Mouse (Mus musculus) MEL (cell line): ENCODE results near the gene Rnf157. TPM values are rescaled to one million over a fixed set of nuclear protein-coding genes. Genes with fewer than 3 reads are reported as not detected.

Experiments
- DNase-seq: peaks from one replicate; pipeline ENCODE4 v3.0.0; 2011; ENCODE audit warnings: low read depth, low spot score
- H3K27ac ChIP-seq: 2 replicates; pipeline ENCODE4 v1.5.1; 2012; ENCODE audit warnings: low read depth, mild to moderate bottlenecking, control low read depth, low read length, moderate library complexity; ENCODE audit not compliant: control insufficient read depth
- H3K27me3 ChIP-seq, 2 experiments: fragments of 150-350 bp in 1 of 2; sonication (generic) in 1 of 2; 2 replicates each; pipeline ENCODE4 v1.6.1; 2012; ENCODE audit warnings: low read length in 2 of 2, mild to moderate bottlenecking in 2 of 2, improper control_type of control experiment in 1 of 2, moderate library complexity in 1 of 2; ENCODE audit not compliant: insufficient read depth in 2 of 2, control insufficient read depth in 1 of 2
- H3K36me3 ChIP-seq, 2 experiments: 2 replicates each; pipeline ENCODE4 v1.6.1; 2012 to 2014; ENCODE audit warnings: low read length in 2 of 2, improper control_type of control experiment in 1 of 2, inconsistent platforms in 1 of 2, mild to moderate bottlenecking in 1 of 2; ENCODE audit not compliant: insufficient read depth in 2 of 2, control insufficient read depth in 1 of 2
- H3K4me1 ChIP-seq, 2 experiments: fragments of 150-350 bp in 1 of 2; sonication (generic) in 1 of 2; 2 replicates each; pipeline ENCODE4 v1.6.1; 2012; ENCODE audit warnings: low read length in 2 of 2, improper control_type of control experiment in 1 of 2, mild to moderate bottlenecking in 1 of 2; ENCODE audit not compliant: insufficient read depth in 2 of 2, control insufficient read depth in 1 of 2
- H3K4me3 ChIP-seq, 2 experiments: fragments of 150-350 bp in 1 of 2; sonication (generic) in 1 of 2; 2 replicates each; pipeline ENCODE4 v1.5.1; 2012; ENCODE audit warnings: low read depth in 2 of 2, low read length in 2 of 2, mild to moderate bottlenecking in 2 of 2, moderate library complexity in 2 of 2, control low read depth in 1 of 2, improper control_type of control experiment in 1 of 2; ENCODE audit not compliant: control insufficient read depth in 1 of 2, insufficient read depth in 1 of 2
- H3K79me2 ChIP-seq: 2 replicates; pipeline ENCODE4 v1.6.1; 2012; ENCODE audit warnings: mild to moderate bottlenecking, low read length, moderate library complexity; ENCODE audit not compliant: control insufficient read depth, poor library complexity, insufficient read depth
- H3K9ac ChIP-seq: 2 replicates; pipeline ENCODE4 v1.6.1; 2012; ENCODE audit warnings: low read depth, mild to moderate bottlenecking, control low read depth, low read length, moderate library complexity; ENCODE audit not compliant: control insufficient read depth, poor library complexity, severe bottlenecking
- H3K9me3 ChIP-seq: fragments of 150-350 bp; sonication (generic); replicated peaks from 2 replicates; pipeline ENCODE4 v1.6.1; 2012; ENCODE audit warnings: mild to moderate bottlenecking, low read length, improper control_type of control experiment, moderate library complexity; ENCODE audit not compliant: insufficient read depth
- CHD1 ChIP-seq: IDR thresholded peaks from 2 replicates; pipeline ENCODE4 v1.6.1; 2012; ENCODE audit warnings: low read depth, mild to moderate bottlenecking, inconsistent platforms, low read length, improper control_type of control experiment
- CHD2 ChIP-seq: IDR thresholded peaks from 2 replicates; pipeline ENCODE4 v1.6.1; 2011; ENCODE audit warnings: low read length, improper control_type of control experiment
- ELF1 ChIP-seq: IDR thresholded peaks from 2 replicates; pipeline ENCODE4 v1.6.1; 2014; ENCODE audit warnings: low read depth, mild to moderate bottlenecking, inconsistent platforms, low read length, improper control_type of control experiment, moderate library complexity
- JUND ChIP-seq: IDR thresholded peaks from 2 replicates; pipeline ENCODE4 v1.6.1; 2011; ENCODE audit warnings: low read depth, mild to moderate bottlenecking, improper control_type of control experiment, low read length
- MAX ChIP-seq: IDR thresholded peaks from 2 replicates; pipeline ENCODE4 v1.6.1; 2011; ENCODE audit warnings: low read length, improper control_type of control experiment
- MAZ ChIP-seq: IDR thresholded peaks from 2 replicates; pipeline ENCODE4 v1.6.1; 2012; ENCODE audit warnings: low read depth, mild to moderate bottlenecking, inconsistent platforms, low read length, improper control_type of control experiment
- MEF2A ChIP-seq: IDR thresholded peaks from 2 replicates; pipeline ENCODE4 v1.6.1; 2014; ENCODE audit warnings: low read depth, mild to moderate bottlenecking, inconsistent platforms, low read length, improper control_type of control experiment; ENCODE audit not compliant: poor library complexity, insufficient replicate concordance, severe bottlenecking; ENCODE audit errors: extremely low read depth
- MXI1 ChIP-seq: IDR thresholded peaks from 2 replicates; pipeline ENCODE4 v1.6.1; 2011; ENCODE audit warnings: mild to moderate bottlenecking, low read depth, low read length, improper control_type of control experiment
- POLR2AphosphoS5 ChIP-seq: IDR thresholded peaks from 2 replicates; pipeline ENCODE4 v1.6.1; 2012; ENCODE audit warnings: low read depth, borderline replicate concordance, mild to moderate bottlenecking, inconsistent platforms, low read length, moderate library complexity, mixed read lengths
- SMC3 ChIP-seq: IDR thresholded peaks from 2 replicates; pipeline ENCODE4 v1.6.1; 2011; ENCODE audit warnings: low read depth, low read length, improper control_type of control experiment
- UBTF ChIP-seq: IDR thresholded peaks from 2 replicates; pipeline ENCODE4 v1.6.1; 2012; ENCODE audit warnings: low read depth, mild to moderate bottlenecking, inconsistent platforms, low read length, improper control_type of control experiment, moderate library complexity, borderline replicate concordance; ENCODE audit not compliant: insufficient read depth
- USF1 ChIP-seq: IDR thresholded peaks from 2 replicates; pipeline ENCODE4 v1.6.1; 2014; ENCODE audit warnings: low read depth, mild to moderate bottlenecking, inconsistent platforms, low read length, improper control_type of control experiment, moderate library complexity
- USF2 ChIP-seq, 2 experiments: IDR thresholded peaks; 2 replicates each; pipeline ENCODE4 v1.6.1; 2011 to 2012; ENCODE audit warnings: improper control_type of control experiment in 2 of 2, low read length in 2 of 2, borderline replicate concordance in 1 of 2, inconsistent platforms in 1 of 2, low read depth in 1 of 2, mild to moderate bottlenecking in 1 of 2; ENCODE audit not compliant: insufficient read depth in 1 of 2
- ZNF384 ChIP-seq: IDR thresholded peaks from 2 replicates; pipeline ENCODE4 v1.6.1; 2012; ENCODE audit warnings: low read depth, mild to moderate bottlenecking, inconsistent platforms, low read length, improper control_type of control experiment
- polyA plus RNA-seq, 2 experiments: library from polyadenylated mRNA; stranded (reverse) in 1 of 2; unstranded in 1 of 2; fragments of >175 nt in 1 of 2; fragments of >200 nt in 1 of 2; gene quantifications; 2 replicates each; pipeline versions ENCODE4 v1.2.1 to v1.2.4; 2012; ENCODE audit warnings: low replicate concordance in 2 of 2, low read depth in 1 of 2; ENCODE audit not compliant: insufficient read length in 2 of 2, insufficient read depth in 1 of 2, missing spikeins in 1 of 2
- total RNA-seq: library from RNA; depleted of rRNA; stranded (reverse); fragments of 300-350 nt; gene quantifications from 2 replicates; pipeline ENCODE4 v1.2.3, GENCODE M21; 2012

Gene Rnf157
- total and polyA plus RNA-seq, 3 experiments: 7.5 to 10.9 TPM; not detected in 1

DNA sequence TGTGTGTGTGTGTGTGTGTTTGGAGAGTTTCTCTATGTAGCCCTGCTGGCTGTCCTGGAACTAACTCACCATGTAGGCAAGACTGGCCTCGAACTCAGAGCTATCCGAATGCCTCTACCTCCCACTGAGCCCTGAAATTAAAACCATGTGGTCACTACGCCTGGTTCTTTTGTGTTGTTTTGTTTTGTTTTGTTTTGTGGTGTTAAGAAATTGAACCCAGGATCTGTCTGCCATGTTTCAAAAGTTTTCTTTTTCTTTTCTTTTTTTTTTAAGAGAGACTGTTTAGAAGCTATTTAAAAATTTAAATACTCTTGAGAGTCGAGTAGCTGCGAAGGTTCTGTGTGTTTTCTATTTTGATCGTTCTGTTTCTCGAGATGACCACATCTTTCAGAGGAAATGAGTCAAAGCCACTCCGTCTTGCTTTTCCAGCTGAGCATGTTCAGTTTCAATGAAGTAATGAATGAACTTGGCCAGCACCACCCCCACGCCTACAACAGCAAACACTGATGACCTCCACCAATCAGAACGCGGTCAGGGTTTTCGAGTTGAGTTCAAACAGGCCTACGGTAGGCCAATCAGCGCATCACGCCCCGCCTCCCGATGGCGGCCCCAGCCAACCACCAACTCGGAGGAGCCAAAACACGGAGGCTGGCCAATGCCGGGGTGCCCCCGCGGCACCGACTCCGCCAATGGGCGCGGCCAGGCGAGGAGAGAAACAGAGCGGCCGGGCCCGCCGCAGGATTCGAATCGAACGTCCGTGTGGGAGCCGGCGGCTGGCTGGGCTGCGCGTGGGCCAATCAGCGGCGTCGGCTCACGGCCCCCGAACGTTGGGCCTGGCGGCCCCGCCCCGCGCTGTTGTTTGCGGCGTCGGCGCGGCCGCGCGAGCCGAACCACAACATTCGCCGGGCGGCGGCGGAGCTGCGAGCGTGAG lies 20.8 kb upstream of the Rnf157 start, which contains the start of gene Ubald2 (continued):
- TF ChIP-seq ELF1 (no peak), CHD1 (peak; percentile 97), UBTF (no peak), SMC3 (no peak), MAZ (peak; percentile 39)

DNA sequence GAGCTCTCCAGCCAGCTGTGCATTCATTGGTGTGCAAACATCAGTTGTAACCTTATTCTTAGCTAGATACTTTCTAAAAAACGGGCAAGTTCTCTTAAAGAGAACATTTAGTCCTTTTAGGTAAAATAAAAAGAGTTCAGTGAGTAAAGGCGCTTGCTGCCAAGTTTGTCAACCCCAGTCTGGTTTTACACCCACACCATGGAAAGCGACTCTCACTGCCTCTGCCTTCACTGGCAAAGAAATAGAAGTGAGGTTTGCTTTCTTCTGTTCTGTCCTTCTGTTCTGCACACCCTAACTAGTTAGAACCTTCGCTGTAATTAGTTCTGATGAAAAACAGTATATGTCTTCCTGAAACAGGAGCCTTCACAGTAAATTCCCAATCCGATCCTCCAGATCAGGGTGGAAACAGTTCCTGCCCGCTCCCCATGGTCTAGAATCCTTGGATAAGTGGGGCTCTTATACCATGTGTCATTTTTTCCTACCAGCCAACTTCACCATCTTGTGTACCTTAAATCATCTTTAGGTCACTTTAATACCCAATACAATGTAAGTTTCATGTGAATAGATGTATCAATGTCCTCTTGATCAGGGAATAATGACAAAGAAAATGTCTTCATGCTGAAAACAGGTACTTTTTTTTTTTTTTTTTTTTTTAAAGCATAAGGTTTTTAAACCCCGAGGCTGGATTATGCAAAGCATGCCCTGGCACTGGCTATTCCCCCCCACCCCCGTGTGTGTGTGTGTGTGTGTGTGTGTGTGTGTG lies 19.9 kb upstream of the Rnf157 start:
- peak; percentile 40 for DNase-seq
- TF ChIP-seq POLR2AphosphoS5: no peak
- TF ChIP-seq MEF2A: 0 out of 2 replicates have a peak, but pooled peaks have one; percentile 28
- TF ChIP-seq CHD1: no peak
- no peak for TF ChIP-seq MXI1
- TF ChIP-seq ZNF384: no peak
- no peak for TF ChIP-seq CHD2
- TF ChIP-seq MAZ: 0 out of 2 replicates have a peak, but pooled peaks have one; percentile 44
- no peak for TF ChIP-seq USF1
- no peak for TF ChIP-seq MAX
- Histone ChIP-seq H3K4me1 (peaks cover 29 to 66% of the 10 kb centered on the region in 2 experiments), H3K9ac (peak overlapping the region; percentile 66), H3K9me3 (no peaks in the 10 kb centered on the region), H3K4me3 (peak overlapping the region; percentile 9 to 43), H3K79me2 (peaks cover 10% of the 10 kb centered on the region), H3K36me3 (peaks cover 0 to 56% of the 10 kb centered on the region in 2 experiments; a peak in 3 of 4 replicates), H3K27me3 (no peaks in the 10 kb centered on the region), H3K27ac (peak overlapping the region; percentile 71)

DNA sequence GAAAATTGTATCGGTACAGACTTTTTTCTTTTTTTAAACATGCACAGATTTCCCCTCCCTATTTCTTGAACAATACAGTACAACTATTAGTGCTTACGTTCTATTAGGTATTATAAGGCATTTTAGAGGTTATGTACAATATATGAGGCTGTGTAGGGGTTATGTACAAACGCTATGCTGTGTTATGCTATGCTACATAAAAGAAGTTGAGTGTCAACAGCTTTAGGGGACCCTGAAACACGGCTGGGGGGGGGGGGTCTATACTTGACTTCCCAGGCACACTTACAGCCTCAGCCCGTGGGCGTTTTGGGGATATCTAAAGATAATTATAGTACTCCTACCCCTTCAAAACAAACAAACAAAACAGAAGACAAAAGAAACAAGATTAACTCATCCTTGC lies 19.3 kb upstream of the Rnf157 start:
- H3K9me3 ChIP-seq: no peaks in the 10 kb centered on the region
- H3K36me3 ChIP-seq: peaks cover 0 to 54% of the 10 kb centered on the region in 2 experiments; a peak in 2 of 4 replicates
- H3K27me3 ChIP-seq: no peaks in the 10 kb centered on the region
- peaks cover 10% of the 10 kb centered on the region for H3K79me2 ChIP-seq
- no peak for DNase-seq
- peaks cover 25 to 65% of the 10 kb centered on the region in 2 experiments for H3K4me1 ChIP-seq
- TF ChIP-seq JUND: no peak
- 0 out of 4 replicates have a peak, but pooled peaks of 1 of the 2 experiments have one; percentile 10 for TF ChIP-seq USF2 (IDR thresholded peaks at IDR 0.05; ENCODE audit: borderline replicate concordance in 1 of 2, insufficient read depth in 1 of 2, low read depth in 1 of 2, low read length in 2 of 2)
- H3K4me3 ChIP-seq: no peak overlapping the region
- H3K27ac ChIP-seq: no peak overlapping the region
- no peak overlapping the region for H3K9ac ChIP-seq
